Mouse (Mus musculus): ENCODE measurements around the gene Ptgis. TPM values are rescaled to one million over a fixed set of nuclear protein-coding genes. Genes with fewer than 3 reads are reported as not detected.

The Ptgis gene
- total and polyA plus RNA-seq, 3 experiments = not detected

- Histone ChIP-seq H3K36me3 (replicated peaks) (no peaks in the 10 kb centered on the region), H3K27me3 (ENCODE audit: insufficient read depth, low read length) (no peaks in the 10 kb centered on the region), H3K4me3 (ENCODE audit: low read depth, low read length) (no peak overlapping the region)
Measured at GRCm38 (mm10) chr2:167186544-167186943, 53.9 kb downstream of the Ptgis start.

GRCm38 (mm10) chr2:167186003-167186402 lies 54.4 kb downstream of the Ptgis start:
- no peak overlapping the region for H3K4me3 ChIP-seq (ENCODE audit: low read depth, low read length)
- no peaks in the 10 kb centered on the region for H3K27me3 ChIP-seq (ENCODE audit: insufficient read depth, low read length)
- peaks cover 33% of the 10 kb centered on the region for H3K9me3 ChIP-seq (replicated peaks)
- ATAC-seq (ENCODE audit: extremely low read depth, insufficient number of reproducible peaks, low FRiP score, poor library complexity, severe bottlenecking) (no peak), DNase-seq (ENCODE audit: low spot score) (no peak)
- TF ChIP-seq CTCF (IDR thresholded peaks at IDR 0.05; ENCODE audit: low read depth, low read length) (no peak), TAL1 (conservative IDR thresholded peaks at IDR 0.05; ENCODE audit: low read depth, low read length) (no peak), POLR2AphosphoS5 (IDR thresholded peaks at IDR 0.05; ENCODE audit: insufficient replicate concordance, low read depth, low read length) (no peak), GATA1 (IDR thresholded peaks at IDR 0.05; ENCODE audit: borderline replicate concordance, low read length) (no peak), GATA2 (IDR thresholded peaks at IDR 0.05; ENCODE audit: borderline replicate concordance, low read depth, low read length) (no peak)
- H3K36me3 ChIP-seq (replicated peaks) = no peaks in the 10 kb centered on the region
- H3K4me1 ChIP-seq (ENCODE audit: insufficient read depth, low read depth, low read length) = no peaks in the 10 kb centered on the region

More at GRCm38 (mm10) chr2:167186544-167186943, 53.9 kb downstream of the Ptgis start:
- DNase-seq (ENCODE audit: low spot score) (no peak), ATAC-seq (ENCODE audit: extremely low read depth, insufficient number of reproducible peaks, low FRiP score, poor library complexity, severe bottlenecking) (no peak)
- Histone ChIP-seq H3K9me3 (replicated peaks) (peaks cover 33% of the 10 kb centered on the region), H3K4me1 (ENCODE audit: insufficient read depth, low read depth, low read length) (no peaks in the 10 kb centered on the region)
- TF ChIP-seq CTCF (IDR thresholded peaks at IDR 0.05; ENCODE audit: low read depth, low read length) (no peak), POLR2AphosphoS5 (IDR thresholded peaks at IDR 0.05; ENCODE audit: insufficient replicate concordance, low read depth, low read length) (no peak), TAL1 (conservative IDR thresholded peaks at IDR 0.05; ENCODE audit: low read depth, low read length) (no peak)

GRCm38 (mm10) chr2:167185432-167185831 lies 55.0 kb downstream of the Ptgis start:
- H3K9me3 ChIP-seq (replicated peaks) = peaks cover 28% of the 10 kb centered on the region
- no peaks in the 10 kb centered on the region for H3K36me3 ChIP-seq (replicated peaks)
- H3K4me1 ChIP-seq (ENCODE audit: insufficient read depth, low read depth, low read length) = no peaks in the 10 kb centered on the region
- H3K27me3 ChIP-seq (ENCODE audit: insufficient read depth, low read length) = no peaks in the 10 kb centered on the region
- ATAC-seq (ENCODE audit: extremely low read depth, insufficient number of reproducible peaks, low FRiP score, poor library complexity, severe bottlenecking) (no peak), DNase-seq (ENCODE audit: low spot score) (no peak)
- TF ChIP-seq GATA1 (IDR thresholded peaks at IDR 0.05; ENCODE audit: borderline replicate concordance, low read length) = no peak
- no peak for TF ChIP-seq TAL1 (conservative IDR thresholded peaks at IDR 0.05; ENCODE audit: low read depth, low read length)
- no peak for TF ChIP-seq POLR2AphosphoS5 (IDR thresholded peaks at IDR 0.05; ENCODE audit: insufficient replicate concordance, low read depth, low read length)
- TF ChIP-seq GATA2 (IDR thresholded peaks at IDR 0.05; ENCODE audit: borderline replicate concordance, low read depth, low read length) = no peak
- no peak for TF ChIP-seq CTCF (IDR thresholded peaks at IDR 0.05; ENCODE audit: low read depth, low read length)
- H3K4me3 ChIP-seq (ENCODE audit: low read depth, low read length) = no peak overlapping the region

DNA sequence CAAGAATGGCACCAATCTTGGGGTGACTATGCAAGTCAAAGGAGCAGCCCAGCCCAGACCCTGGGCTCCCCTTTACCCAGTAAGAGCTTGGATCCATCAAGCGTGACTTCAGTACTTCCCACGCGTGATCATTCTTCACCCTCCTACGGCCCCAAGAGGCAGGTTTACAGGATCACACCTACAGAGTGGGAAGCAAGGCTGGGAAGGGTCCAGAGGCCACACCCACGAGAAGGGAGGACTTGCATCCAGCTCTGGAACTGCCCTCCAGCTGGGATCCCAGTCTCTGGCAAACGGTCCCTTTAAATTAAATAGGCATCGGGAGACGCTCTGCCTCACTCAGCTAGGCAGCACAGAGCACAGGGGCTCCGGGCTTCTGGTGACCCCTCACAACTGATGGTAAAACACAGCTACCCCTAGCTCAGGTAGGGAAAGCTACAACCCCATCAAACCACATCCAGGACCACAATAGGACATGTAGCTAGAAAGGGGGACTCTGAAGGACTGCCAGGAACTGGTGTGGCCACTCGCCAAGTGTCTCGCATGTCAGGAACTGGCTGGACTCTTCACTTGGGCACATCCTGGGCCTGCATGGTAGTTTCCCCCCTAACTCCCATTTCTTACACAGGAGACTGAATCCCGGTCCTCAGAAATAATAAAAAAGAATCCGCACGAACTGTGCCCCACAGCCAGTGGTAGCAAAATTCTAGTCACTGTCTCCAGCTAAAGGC lies 58.6 kb downstream of the Ptgis start:
- H3K9me3 ChIP-seq (replicated peaks) = 0 out of 2 replicates have a peak, but pooled peaks cover 4% of the 10 kb centered on the region
- no peaks in the 10 kb centered on the region for H3K4me1 ChIP-seq (ENCODE audit: insufficient read depth, low read depth, low read length)
- ATAC-seq (ENCODE audit: extremely low read depth, insufficient number of reproducible peaks, low FRiP score, poor library complexity, severe bottlenecking) = no peak
- no peaks in the 10 kb centered on the region for H3K27me3 ChIP-seq (ENCODE audit: insufficient read depth, low read length)
- no peak for TF ChIP-seq TAL1 (conservative IDR thresholded peaks at IDR 0.05; ENCODE audit: low read depth, low read length)
- H3K36me3 ChIP-seq (replicated peaks) = no peaks in the 10 kb centered on the region
- DNase-seq (ENCODE audit: low spot score) = no peak
- H3K4me3 ChIP-seq (ENCODE audit: low read depth, low read length) = no peak overlapping the region

DNA sequence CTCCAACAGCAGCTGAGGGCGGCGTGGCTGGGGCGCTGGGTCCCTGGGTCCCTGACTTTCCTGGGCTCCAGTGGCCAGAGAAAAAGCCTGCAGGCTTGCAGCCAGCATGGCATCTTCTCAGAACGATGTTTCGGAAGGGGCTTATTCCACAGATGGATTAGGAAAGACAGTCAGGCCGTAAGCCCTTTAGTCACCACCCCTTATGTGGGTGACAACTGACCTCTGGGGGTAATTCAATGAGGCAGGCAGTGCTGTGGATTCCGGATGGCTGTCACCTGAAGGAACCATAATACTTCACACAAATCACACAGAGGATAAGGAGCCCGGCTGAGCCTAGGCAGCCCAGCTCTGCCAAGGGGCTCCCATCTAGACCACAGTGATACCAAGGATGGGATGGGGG lies 59.3 kb downstream of the Ptgis start:
- no peak overlapping the region for H3K4me3 ChIP-seq (ENCODE audit: low read depth, low read length)
- ATAC-seq (ENCODE audit: extremely low read depth, insufficient number of reproducible peaks, low FRiP score, poor library complexity, severe bottlenecking) (no peak), DNase-seq (ENCODE audit: low spot score) (no peak)
- no peaks in the 10 kb centered on the region for H3K27me3 ChIP-seq (ENCODE audit: insufficient read depth, low read length)
- H3K4me1 ChIP-seq (ENCODE audit: insufficient read depth, low read depth, low read length) = no peaks in the 10 kb centered on the region
- TF ChIP-seq CTCF (IDR thresholded peaks at IDR 0.05; ENCODE audit: low read depth, low read length) = no peak
- no peak for TF ChIP-seq TAL1 (conservative IDR thresholded peaks at IDR 0.05; ENCODE audit: low read depth, low read length)
- no peak for TF ChIP-seq POLR2AphosphoS5 (IDR thresholded peaks at IDR 0.05; ENCODE audit: insufficient replicate concordance, low read depth, low read length)
- TF ChIP-seq GATA2 (IDR thresholded peaks at IDR 0.05; ENCODE audit: borderline replicate concordance, low read depth, low read length) = no peak
- 0 out of 2 replicates have a peak, but pooled peaks cover 4% of the 10 kb centered on the region for H3K9me3 ChIP-seq (replicated peaks)
- no peaks in the 10 kb centered on the region for H3K36me3 ChIP-seq (replicated peaks)

DNA sequence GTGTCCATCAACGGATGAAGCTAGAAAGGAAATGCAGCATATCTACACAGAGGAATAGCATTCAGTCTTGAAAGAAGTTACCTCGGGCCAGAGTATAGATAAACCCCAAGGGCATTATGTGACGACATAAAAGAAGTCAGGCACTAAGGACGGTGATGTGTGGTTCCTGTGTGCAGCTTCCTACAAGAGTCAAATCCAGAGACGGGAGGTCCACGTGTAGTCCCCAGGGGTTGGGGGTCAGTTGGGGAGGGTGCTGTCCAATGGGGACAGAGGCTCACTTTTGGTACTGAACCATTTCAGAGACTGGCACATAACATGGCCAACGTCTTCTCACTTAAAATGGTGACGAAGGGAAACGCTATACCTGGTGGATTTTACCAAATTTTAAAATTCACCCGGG lies 61.1 kb downstream of the Ptgis start:
- Histone ChIP-seq H3K36me3 (replicated peaks) (no peaks in the 10 kb centered on the region), H3K27me3 (ENCODE audit: insufficient read depth, low read length) (no peaks in the 10 kb centered on the region), H3K4me1 (ENCODE audit: insufficient read depth, low read depth, low read length) (no peaks in the 10 kb centered on the region), H3K9me3 (replicated peaks) (0 out of 2 replicates have a peak, but pooled peaks cover 4% of the 10 kb centered on the region), H3K4me3 (ENCODE audit: low read depth, low read length) (no peak overlapping the region)
- DNase-seq (ENCODE audit: low spot score) (no peak), ATAC-seq (ENCODE audit: extremely low read depth, insufficient number of reproducible peaks, low FRiP score, poor library complexity, severe bottlenecking) (no peak)
- TF ChIP-seq CTCF (IDR thresholded peaks at IDR 0.05; ENCODE audit: low read depth, low read length) (no peak), GATA2 (IDR thresholded peaks at IDR 0.05; ENCODE audit: borderline replicate concordance, low read depth, low read length) (no peak), TAL1 (conservative IDR thresholded peaks at IDR 0.05; ENCODE audit: low read depth, low read length) (no peak), POLR2AphosphoS5 (IDR thresholded peaks at IDR 0.05; ENCODE audit: insufficient replicate concordance, low read depth, low read length) (no peak)

All from G1E (cell line).